Mouse (Mus musculus): ENCODE results near the gene Zfp691.

The Zfp691 gene

DNA sequence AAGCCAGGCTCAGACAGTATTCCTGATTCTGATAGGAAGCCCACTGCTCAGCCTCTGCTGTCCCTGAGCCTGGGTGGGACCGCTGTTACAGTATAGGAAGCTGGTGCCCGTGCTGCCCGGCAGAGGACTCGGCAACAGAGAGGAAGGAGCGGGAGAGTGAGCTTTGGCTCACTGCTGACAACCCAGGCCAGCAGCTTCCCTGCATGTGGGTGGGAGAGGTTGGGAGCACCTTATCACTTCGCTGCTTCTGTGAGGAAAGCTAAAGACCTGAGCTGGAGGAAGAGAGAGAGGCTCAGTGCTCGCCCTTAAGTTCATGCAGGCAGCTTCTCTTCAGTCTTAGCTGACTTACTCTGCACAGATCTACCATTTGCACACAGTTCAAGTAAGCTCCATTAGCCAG lies 45.4 kb downstream of the Zfp691 start:
- intact Hi-C loops (cut with DNase I): no loop called here

DNA sequence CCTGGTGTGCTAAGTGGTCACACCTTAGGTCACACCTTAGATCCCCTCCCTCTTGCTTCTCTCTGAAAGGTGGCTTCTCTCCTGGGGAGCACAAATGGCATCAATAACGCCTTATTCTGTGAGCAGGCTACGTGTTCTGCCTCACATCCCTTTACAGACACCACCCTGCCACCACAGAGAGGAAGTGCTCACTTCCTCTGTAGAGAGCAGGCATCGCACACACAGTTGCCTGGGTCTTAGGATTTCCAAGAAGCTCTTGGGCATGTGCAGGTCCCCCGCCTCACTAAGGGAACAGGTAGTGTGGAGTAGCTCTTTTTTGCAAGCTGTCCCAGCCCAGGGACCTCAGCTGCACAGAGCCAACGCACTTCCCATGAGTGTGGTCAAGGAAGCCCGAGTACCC lies 46.8 kb downstream of the Zfp691 start:
- intact Hi-C loops (cut with DNase I): no loop called here

DNA sequence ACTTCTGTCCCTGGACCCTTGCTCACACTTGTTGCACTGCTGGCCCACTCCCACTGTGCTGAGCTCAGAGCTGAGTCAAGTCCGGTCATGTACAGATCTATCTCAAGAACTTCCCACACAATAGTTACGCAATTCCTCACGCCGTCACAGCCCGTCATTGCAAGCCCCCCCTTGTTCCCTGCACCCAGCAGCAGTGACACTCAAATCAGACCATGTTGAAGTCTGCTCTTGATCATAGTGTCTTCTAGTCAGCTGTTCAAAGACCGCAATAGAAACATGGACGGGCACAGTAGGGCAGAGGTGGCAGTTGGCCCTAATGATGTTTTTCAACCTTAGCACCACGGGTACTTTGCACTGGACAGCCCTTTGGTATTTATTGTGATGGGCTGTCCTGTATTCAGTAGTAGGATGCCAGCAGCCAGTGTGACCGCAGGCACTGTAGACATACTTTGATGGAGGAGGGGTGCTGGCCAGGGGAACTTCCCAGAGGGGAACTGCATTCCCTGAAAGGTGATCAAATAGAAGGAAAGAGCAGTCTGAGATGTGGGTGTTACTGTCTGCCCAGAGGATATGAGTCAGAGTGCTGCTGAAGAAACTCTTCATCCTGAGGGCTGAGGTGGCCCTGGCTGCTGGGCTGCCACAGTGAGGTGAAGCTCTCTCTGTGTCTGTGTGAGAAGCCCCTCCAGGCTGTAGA lies 48.3 kb downstream of the Zfp691 start:
- intact Hi-C loops (cut with DNase I): no loop called here

DNA sequence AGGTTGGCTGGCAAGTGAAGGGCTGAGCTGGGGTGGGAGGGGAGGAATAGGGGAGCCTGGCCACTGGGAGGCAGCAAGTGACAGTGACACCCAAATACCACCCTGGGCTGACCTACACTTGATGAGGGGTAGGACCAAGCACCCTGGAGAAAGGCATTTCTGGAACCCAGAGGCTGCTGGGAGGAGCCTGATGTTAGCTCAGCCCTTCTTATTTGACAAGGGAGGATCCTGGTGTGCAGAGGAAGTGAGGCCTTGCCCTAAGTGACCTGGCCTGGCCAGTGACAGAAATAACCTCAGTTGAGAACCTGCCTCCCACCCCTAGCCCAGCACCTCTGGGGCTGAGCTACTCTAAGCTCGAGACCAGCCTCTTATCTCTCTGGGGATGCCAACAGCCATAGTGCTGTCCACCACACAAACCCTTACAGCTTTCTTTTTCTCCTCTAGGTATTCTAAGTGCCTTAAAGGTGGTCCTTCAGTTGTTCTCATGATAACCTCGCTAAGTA lies 49.2 kb downstream of the Zfp691 start:
- intact Hi-C loops (cut with DNase I): no loop called here

DNA sequence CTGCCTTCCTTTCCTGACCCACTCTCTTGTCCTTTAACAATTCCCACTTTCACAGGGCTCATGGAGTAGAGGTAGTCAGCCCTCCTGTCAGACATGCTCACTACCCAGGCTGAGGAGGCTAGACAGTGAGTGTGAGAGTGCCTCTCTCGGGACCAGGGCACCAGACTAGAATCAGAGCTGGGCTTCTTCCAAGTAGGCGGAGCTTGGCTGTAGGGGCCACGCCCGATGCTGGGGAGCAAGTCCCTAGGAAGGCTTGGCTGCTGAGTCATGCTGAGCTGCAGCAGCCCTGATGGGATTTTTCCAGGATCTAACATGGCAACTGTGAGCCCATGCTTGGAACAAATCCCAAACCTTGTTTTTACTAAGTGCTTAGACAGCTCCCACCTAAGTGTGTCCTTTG lies 52.7 kb downstream of the Zfp691 start:
- intact Hi-C loops (cut with DNase I): no loop called here

DNA sequence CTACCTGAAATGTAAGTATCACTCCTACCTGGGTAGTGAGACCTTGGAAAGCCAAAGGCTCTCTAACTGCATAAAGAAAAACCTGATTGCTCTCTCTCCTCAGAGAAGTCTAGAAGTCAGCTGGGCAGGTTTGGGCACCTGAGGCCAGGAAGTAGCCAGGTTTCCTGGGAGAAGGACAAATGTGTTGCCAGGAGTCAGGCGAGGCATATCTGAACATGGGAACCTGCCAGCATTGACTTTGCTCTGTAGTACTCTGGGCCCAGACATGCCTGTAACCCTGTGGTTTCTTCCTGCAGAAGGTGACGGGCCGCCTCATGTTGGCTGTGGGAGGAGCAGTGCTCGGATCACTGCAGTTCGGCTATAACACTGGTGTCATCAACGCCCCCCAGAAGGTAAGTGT lies 53.9 kb downstream of the Zfp691 start:
- intact Hi-C loops (cut with DNase I): no loop called here

Small RNA genes lying within 50 kb of the gene (microRNA-seq; reads per million reads assigned to microRNA genes)
- gene Mir1957a: 0 to 0.11 reads per million in 2 experiments

Measured in adrenal gland (tissue).